Mouse (Mus musculus): ENCODE measurements around the gene Olfr63. TPM values are rescaled to one million over a fixed set of nuclear protein-coding genes. Genes with fewer than 3 reads are reported as not detected.
A peak's percentile ranks its signal among the peaks of the same experiment; 100 is the strongest.
"Not testable (repeated sequence)": the region's sequence is repeated elsewhere in the genome, so short reads cannot be mapped to it uniquely, and the experiment has no call there.

Olfr63 gene
- polyA plus RNA-seq (2015; fragmentation: Nextera tagmentation; extraction: Ambion mirVana): 0.04 and 0.08 TPM in 2 replicates

- 67% methylated on average over 1 of the region's 1 CpGs for whole genome bisulfite sequencing
- no peaks in the 10 kb centered on the region for H3K36me3 ChIP-seq (ENCODE audit: poor library complexity, severe bottlenecking)
- no peak for ATAC-seq
- no peak within 1 kb of the TSS for H3K27ac ChIP-seq
- H3K4me3 ChIP-seq: no peak within 1 kb of the TSS
- no peaks in the 10 kb centered on the region for H3K27me3 ChIP-seq
- H3K4me2 ChIP-seq: no peak within 1 kb of the TSS
- no peaks in the 10 kb centered on the region for H3K4me1 ChIP-seq
- no peaks in the 10 kb centered on the region for H3K9me3 ChIP-seq (replicated peaks)
- H3K9ac ChIP-seq: no peak within 1 kb of the TSS
These were observed at the start of gene Olfr63 for GRCm38 (mm10) chr17:33264376-33264775. Gene Olfr63, plus strand, starts transcription at chr17:33264676.

DNA sequence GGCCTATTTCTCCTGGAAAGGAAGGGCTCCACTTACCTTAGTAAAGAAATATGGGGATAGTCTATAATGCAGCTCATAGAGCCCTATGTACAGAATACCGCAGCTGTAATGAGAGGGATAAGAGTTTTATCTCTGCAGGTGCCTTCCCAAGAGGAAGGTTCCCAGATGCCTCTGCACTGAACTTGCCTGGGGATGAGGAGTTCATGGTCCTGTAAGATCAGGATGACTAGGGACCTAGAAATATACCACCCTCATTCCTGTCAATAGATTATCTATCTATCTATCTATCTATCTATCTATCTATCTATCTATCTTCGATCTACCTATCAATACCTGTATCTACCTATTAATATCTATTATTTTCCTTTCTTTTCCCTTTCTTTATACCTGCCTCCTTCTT, 42.9 kb upstream of the Olfr63 start, which contains the start of gene Olfr1564:
TSS of gene Olfr1564 (minus strand) at position 101 of the 400 bp plus-strand sequence.
- H3K9ac ChIP-seq: no peak within 1 kb of the TSS
- WGBS: 83% methylated on average over 2 of the region's 2 CpGs
- H3K27me3 ChIP-seq: no peaks in the 10 kb centered on the region
- H3K4me1 ChIP-seq: no peaks in the 10 kb centered on the region
- H3K9me3 ChIP-seq (replicated peaks): peaks cover 7% of the 10 kb centered on the region
- no peak within 1 kb of the TSS for H3K4me2 ChIP-seq
- H3K4me3 ChIP-seq: no peak within 1 kb of the TSS
- no peak for ATAC-seq
- H3K36me3 ChIP-seq (ENCODE audit: poor library complexity, severe bottlenecking): no peaks in the 10 kb centered on the region
- H3K27ac ChIP-seq: no peak within 1 kb of the TSS

DNA sequence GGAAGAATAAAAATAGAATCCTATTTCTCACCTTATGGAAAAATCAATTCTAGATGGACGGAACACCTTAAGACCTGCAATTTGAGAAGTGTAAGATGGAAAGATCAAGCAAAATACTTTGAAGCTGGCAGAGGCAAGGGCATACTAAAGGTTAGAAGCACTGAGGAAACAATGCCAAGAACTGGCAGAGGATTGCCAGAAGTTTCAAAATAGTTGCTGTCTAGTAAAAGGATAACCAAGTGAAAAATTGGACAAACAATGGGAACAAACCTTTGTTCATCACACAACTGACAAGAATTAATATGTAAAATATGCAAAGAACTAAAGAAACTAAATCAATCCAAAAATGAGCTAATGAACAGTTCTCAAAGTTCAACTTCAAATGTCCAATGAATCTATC, 27.8 kb upstream of the Olfr63 start:
- H3K36me3 ChIP-seq (ENCODE audit: poor library complexity, severe bottlenecking): peaks cover 15% of the 10 kb centered on the region
- H3K4me2 ChIP-seq, H3K4me1 ChIP-seq, H3K27me3 ChIP-seq, H3K27ac ChIP-seq, H3K9ac ChIP-seq, H3K4me3 ChIP-seq, ATAC-seq: not testable (repeated sequence)
- peaks cover 17% of the 10 kb centered on the region; the same call in 1 of the 2 replicates for H3K9me3 ChIP-seq (replicated peaks)
- 100% methylated on average over 1 of the region's 1 CpGs for WGBS

- H3K27ac ChIP-seq; H3K4me1 ChIP-seq; H3K36me3 ChIP-seq (ENCODE audit: poor library complexity, severe bottlenecking); H3K4me3 ChIP-seq; H3K27me3 ChIP-seq; H3K9me3 ChIP-seq (replicated peaks); H3K9ac ChIP-seq: not testable (repeated sequence)
- 61% methylated on average over 1 of the region's 34 CpGs for WGBS
- ATAC-seq: peak; percentile 100
- peak within 1 kb of the TSS; percentile 29 for H3K4me2 ChIP-seq
These were observed 9.8 kb upstream of the Olfr63 start, which contains the start of gene Zfp955a for GRCm38 (mm10) chr17:33254530-33255318. Gene Zfp955a, minus strand, starts transcription at chr17:33255145.

- H3K4me1 ChIP-seq; H3K27me3 ChIP-seq; H3K4me3 ChIP-seq; H3K9ac ChIP-seq; H3K9me3 ChIP-seq (replicated peaks); H3K27ac ChIP-seq; H3K36me3 ChIP-seq (ENCODE audit: poor library complexity, severe bottlenecking); H3K4me2 ChIP-seq: not testable (repeated sequence)
- WGBS: no CpG with 5 or more reads among the region's 2 CpGs
- ATAC-seq: peak; percentile 23
These were observed 9.2 kb upstream of the Olfr63 start for GRCm38 (mm10) chr17:33255319-33255657.

GRCm38 (mm10) chr17:33268907-33269306, 4.4 kb downstream of the Olfr63 start:
- Histone ChIP-seq H3K9ac (no peak overlapping the region), H3K27me3 (no peaks in the 10 kb centered on the region), H3K4me2 (no peak overlapping the region), H3K9me3 (replicated peaks) (no peaks in the 10 kb centered on the region), H3K27ac (no peak overlapping the region), H3K4me1 (no peaks in the 10 kb centered on the region), H3K36me3 (ENCODE audit: poor library complexity, severe bottlenecking) (no peaks in the 10 kb centered on the region), H3K4me3 (no peak overlapping the region)
- ATAC-seq: no peak
- WGBS: 89% methylated on average over 9 of the region's 9 CpGs

- not testable (repeated sequence) for H3K4me3 ChIP-seq; H3K36me3 ChIP-seq (ENCODE audit: poor library complexity, severe bottlenecking); H3K9ac ChIP-seq; H3K9me3 ChIP-seq (replicated peaks); H3K27me3 ChIP-seq; H3K4me1 ChIP-seq; H3K27ac ChIP-seq
- H3K4me2 ChIP-seq: peak within 1 kb of the TSS; percentile 37
- ATAC-seq: peak; percentile 100
- no CpG with 5 or more reads among the region's 25 CpGs for WGBS
These were observed 24.8 kb downstream of the Olfr63 start, which contains the start of gene Zfp955b for GRCm38 (mm10) chr17:33289039-33289875. Gene Zfp955b, plus strand, starts transcription at chr17:33289544.

DNA sequence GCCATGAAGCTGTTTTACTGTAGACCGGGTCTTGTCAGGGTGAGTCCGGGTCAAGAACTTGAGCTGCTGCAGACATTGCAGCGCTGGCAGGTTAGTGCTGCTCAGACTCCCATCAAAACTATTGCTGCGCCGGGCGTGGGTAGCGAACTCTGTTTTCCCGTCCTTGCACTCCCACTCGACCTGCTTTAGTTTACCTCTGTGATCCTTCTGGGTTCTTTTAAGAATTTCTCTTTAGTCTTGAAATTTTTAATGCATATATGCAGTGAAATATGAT, 25.3 kb downstream of the Olfr63 start:
- not testable (repeated sequence) for H3K4me1 ChIP-seq; H3K36me3 ChIP-seq (ENCODE audit: poor library complexity, severe bottlenecking); H3K27ac ChIP-seq; H3K9ac ChIP-seq; H3K27me3 ChIP-seq; H3K4me3 ChIP-seq; H3K9me3 ChIP-seq (replicated peaks); ATAC-seq
- WGBS: no CpG with 5 or more reads among the region's 9 CpGs
- peak overlapping the region; percentile 37; the same call in 1 of the 2 replicates for H3K4me2 ChIP-seq

Other genes starting within 250 kb of the Olfr63 start
- gene Zfp763, start 231.3 kb upstream of the Olfr63 start, polyA plus RNA-seq (2015; fragmentation: Nextera tagmentation; extraction: Ambion mirVana): 24.6 and 27.5 TPM in 2 replicates
- not detected in 2 replicates for gene 4921501E09Rik, start 196.6 kb upstream of the Olfr63 start, polyA plus RNA-seq (2015; fragmentation: Nextera tagmentation; extraction: Ambion mirVana)
- gene Zfp563, start 175.4 kb upstream of the Olfr63 start, polyA plus RNA-seq (2015; fragmentation: Nextera tagmentation; extraction: Ambion mirVana): 18.1 and 18.2 TPM in 2 replicates
- 0.04 and 0.16 TPM in 2 replicates for gene Morc2b, start 125.0 kb upstream of the Olfr63 start, polyA plus RNA-seq (2015; fragmentation: Nextera tagmentation; extraction: Ambion mirVana)
- 0.05 TPM in 1 of 2 replicates, not detected in the other for gene Olfr55, start 96.2 kb upstream of the Olfr63 start, polyA plus RNA-seq (2015; fragmentation: Nextera tagmentation; extraction: Ambion mirVana)
- not detected in 2 replicates for gene Olfr239, start 73.4 kb upstream of the Olfr63 start, polyA plus RNA-seq (2015; fragmentation: Nextera tagmentation; extraction: Ambion mirVana)
- 0.10 TPM in 1 of 2 replicates, not detected in the other for gene Olfr1564, start 43.0 kb upstream of the Olfr63 start, polyA plus RNA-seq (2015; fragmentation: Nextera tagmentation; extraction: Ambion mirVana)
- gene Zfp955a, start 9.5 kb upstream of the Olfr63 start, polyA plus RNA-seq (2015; fragmentation: Nextera tagmentation; extraction: Ambion mirVana): 20.1 and 23.0 TPM in 2 replicates
- gene Zfp955b, start 24.9 kb downstream of the Olfr63 start, polyA plus RNA-seq (2015; fragmentation: Nextera tagmentation; extraction: Ambion mirVana): 15.3 and 16.7 TPM in 2 replicates
- gene Zfp81, start 94.2 kb downstream of the Olfr63 start, polyA plus RNA-seq (2015; fragmentation: Nextera tagmentation; extraction: Ambion mirVana): 16.5 and 19.3 TPM in 2 replicates
- gene Zfp101, start 130.0 kb downstream of the Olfr63 start, polyA plus RNA-seq (2015; fragmentation: Nextera tagmentation; extraction: Ambion mirVana): 22.6 and 23.2 TPM in 2 replicates
- gene Actl9, start 168.2 kb downstream of the Olfr63 start, polyA plus RNA-seq (2015; fragmentation: Nextera tagmentation; extraction: Ambion mirVana): not detected in 2 replicates

All from forebrain, embryonic 13.5 days (tissue).